Mouse (Mus musculus) erythroblast, embryonic 14.5 days (primary cell): Measurements from ENCODE around the gene Sec61b.

Source experiments
- GATA1 ChIP-seq: IDR thresholded peaks from 2 replicates; pipeline ENCODE4 v1.6.1; 2012; ENCODE audit warnings: low read length, inconsistent platforms, mixed read lengths
- TAL1 ChIP-seq: IDR thresholded peaks from 3 replicates; pipeline ENCODE4 v1.6.1; 2012; ENCODE audit warnings: low read length, inconsistent platforms, mixed read lengths

GRCm38 (mm10) chr4:47435566-47436360 is 38.7 kb upstream of the Sec61b start:
- no peak for TF ChIP-seq GATA1
- TF ChIP-seq TAL1 = no peak
